Mouse (Mus musculus): ENCODE results near the gene Mark1.

Gene Mark1

DNA sequence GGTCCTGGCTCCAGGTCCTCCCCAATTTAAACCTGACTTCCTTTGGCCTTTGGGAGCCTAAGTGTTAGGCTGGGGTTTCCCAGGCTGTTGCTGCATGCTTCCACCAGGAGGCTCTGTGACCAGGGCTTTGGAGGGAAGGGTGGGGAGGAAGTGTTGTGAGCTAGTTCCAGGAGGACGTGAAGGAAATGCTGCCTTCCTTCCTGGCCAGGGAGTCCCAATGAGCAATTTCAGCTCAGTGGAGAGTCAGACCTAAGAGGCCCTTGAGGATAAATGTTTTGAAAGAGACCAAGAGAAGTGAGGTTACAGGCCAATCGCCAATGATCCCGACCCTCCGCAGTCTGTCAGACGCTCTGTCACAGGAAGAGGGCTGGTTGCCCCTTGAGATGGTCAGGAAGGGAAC, 146.0 kb downstream of the Mark1 start:
- peak; percentile 83 to 85 for DNase-seq (ENCODE audit: low spot score in 2 of 2)

DNA sequence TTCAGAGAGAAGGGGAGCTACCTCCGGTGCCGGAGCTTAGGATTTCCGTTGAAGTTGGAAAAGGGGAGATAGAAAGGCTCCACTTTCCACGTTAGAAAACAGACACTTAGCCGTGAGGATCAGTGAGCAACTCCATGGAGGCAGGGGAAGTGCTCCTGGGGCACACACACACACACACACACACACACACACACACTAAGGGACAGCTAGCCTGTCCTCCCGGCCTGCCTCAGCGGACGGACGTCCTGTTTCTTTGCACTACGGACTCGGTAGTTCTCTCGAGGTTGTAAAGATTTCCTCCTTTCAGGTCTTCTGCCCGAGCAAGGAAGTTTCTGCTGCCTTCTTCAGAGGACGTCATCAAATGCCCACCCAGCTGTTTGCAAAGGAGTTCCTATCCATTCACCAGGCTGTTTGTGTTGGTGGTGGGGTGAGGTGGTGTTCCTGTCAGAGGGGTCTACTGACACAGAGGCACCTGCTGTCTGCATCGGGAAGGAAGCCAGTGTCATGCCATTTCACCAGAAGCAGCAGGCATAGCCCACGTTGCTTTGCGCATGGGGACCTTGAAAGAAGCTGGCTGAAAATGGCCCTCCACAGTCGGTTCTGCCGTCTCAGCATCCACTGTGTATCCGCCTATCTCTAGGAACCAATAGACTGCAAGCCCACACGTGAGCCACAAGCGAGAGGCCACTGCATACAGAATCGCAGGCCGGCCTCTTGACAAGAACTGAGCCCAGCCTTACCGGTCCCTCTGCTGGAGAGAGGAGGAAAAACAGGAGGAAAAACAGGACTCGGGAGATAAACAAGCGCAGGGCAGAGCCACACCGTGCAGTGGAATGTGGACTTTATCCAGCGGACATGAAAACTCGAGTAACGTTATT, 147.4 kb downstream of the Mark1 start:
- DNase-seq (ENCODE audit: low spot score in 2 of 2): peak; percentile 92 to 93

- peak; percentile 25 to 38 for DNase-seq (ENCODE audit: low spot score in 2 of 2)
Observed at GRCm38 (mm10) chr1:184851166-184851565, 148.2 kb downstream of the Mark1 start.

DNA sequence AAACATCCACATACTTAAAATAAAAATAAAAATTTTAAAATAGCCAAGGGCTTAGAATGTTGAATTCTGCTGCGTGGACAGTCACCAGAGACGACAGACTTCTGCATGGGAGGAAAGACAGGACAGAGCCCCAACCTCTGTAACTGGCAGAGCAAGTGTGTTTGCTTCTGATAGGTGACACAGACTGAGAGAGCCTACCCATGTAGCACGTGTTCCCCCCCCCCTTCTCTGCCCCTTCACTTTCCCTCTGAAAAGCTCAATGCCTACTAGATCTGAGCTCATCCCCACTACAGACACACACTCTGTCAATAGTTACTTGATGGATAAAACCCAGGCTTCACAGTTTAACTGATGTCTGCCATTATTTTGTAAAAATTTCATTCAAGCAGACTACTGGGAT, 152.4 kb downstream of the Mark1 start:
- no peak for DNase-seq (ENCODE audit: low spot score in 2 of 2)

All from heart, adult 9 months (tissue).